Mouse (Mus musculus): ENCODE data around the gene Cdkn2d. TPM values are rescaled to one million over a fixed set of nuclear protein-coding genes. Genes with fewer than 3 reads are reported as not detected.
"Not testable (repeated sequence)": the region's sequence is repeated elsewhere in the genome, so short reads cannot be mapped to it uniquely, and the experiment has no call there.

The Cdkn2d gene
- total RNA-seq, 2 experiments from 2014 or later: 53.7 to 54.4 TPM

DNA sequence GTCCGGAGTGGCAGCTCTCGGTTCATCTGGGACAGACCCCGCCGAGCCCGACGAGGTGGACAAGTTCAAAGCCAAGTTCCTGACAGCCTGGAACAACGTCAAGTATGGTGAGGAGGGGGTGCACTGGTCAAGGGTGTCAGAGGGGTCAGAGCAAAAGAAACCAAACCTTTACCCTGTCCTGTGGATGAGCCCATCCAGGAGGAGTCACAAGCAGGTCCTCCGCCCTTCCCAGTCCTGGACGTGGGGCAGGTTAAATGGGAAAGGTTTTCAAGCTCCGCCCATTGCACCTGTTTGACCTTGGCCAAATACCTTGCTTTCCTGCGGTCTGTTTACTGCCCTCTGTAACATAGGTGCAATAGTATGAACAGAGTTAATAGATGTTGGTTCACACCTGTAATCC, 25.6 kb downstream of the Cdkn2d start:
- Histone ChIP-seq H3K4me3 (peak overlapping the region; percentile 98), H3K27ac (peak overlapping the region; percentile 90)
- no peak for DNase-seq (ENCODE audit: low spot score in 2 of 2)
- TF ChIP-seq CTCF (conservative IDR thresholded peaks at IDR 0.05): no peak

DNA sequence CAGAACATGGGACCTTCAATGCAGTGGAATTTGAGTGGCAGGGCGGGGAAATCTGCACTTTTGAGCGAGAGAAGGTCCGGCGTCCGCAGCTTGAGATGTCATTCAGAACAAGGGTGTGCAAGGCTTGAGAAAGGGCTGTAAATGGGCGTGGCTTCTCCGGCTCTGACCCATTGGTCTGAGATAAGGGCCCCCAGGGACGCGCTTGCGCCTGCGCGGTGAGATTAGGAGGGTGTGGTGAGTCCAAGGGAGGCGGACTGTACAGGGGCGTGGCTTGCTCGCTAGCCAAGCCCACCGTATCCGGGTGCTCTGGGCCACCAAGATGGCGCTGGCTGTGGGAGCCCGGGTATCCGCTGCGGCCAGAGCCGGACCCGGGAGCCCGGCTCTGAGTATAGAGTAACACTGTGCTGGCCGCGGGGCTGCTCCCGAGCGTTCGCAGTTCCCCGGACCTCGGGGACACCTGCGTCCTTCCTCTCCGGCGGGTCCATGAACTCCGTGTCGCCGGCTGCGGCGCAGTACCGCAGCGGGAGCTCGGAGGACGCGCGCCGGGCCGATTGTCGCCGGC, 26.1 kb downstream of the Cdkn2d start, which contains the start of gene Atg4d:
Atg4d (plus strand) TSS at position 294 of the 562 bp plus-strand sequence.
- H3K4me3 ChIP-seq: peak within 1 kb of the TSS; percentile 98
- DNase-seq (ENCODE audit: low spot score in 2 of 2): peak; percentile 96 to 98
- TF ChIP-seq CTCF (conservative IDR thresholded peaks at IDR 0.05): no peak
- H3K27ac ChIP-seq: peak within 1 kb of the TSS; percentile 90

DNA sequence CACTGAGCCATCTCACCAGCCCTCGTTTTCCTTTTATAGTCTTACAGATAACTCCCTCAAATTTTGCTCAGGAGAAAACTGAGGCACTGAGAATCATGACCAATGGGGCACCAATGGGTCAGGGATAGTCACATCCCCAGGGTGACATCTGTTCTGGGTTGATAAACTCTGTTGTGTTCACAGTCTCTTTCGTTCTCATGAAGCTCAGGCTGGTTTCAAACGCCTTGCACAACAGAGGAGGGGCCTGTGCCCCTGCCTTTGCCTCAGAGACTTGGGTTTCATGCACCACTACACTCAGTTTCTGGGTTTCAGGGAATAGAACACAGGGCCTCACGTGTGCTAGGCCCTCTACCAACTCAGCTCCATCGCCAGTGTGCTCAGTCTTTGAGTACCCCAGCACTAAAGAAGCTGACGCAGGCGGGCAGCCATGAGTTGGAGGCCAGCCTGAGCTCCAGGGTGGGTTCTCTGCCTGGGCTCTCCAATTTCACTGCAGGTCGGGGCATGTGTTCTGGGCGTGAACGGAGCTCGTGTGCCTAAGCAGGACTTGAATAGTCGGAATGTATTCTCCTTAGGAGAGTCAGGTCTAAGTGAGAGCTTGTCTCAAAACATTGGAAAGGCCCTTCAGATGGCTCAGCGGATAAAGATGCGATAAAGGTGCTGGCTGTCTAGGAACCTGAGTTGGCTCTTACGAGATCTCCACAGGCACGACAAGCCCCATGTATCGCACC, 26.8 kb downstream of the Cdkn2d start:
- TF ChIP-seq CTCF (conservative IDR thresholded peaks at IDR 0.05): no peak
- no peak for DNase-seq (ENCODE audit: low spot score in 2 of 2)
- peak overlapping the region; percentile 90 for H3K27ac ChIP-seq
- H3K4me3 ChIP-seq: peak overlapping the region; percentile 98

DNA sequence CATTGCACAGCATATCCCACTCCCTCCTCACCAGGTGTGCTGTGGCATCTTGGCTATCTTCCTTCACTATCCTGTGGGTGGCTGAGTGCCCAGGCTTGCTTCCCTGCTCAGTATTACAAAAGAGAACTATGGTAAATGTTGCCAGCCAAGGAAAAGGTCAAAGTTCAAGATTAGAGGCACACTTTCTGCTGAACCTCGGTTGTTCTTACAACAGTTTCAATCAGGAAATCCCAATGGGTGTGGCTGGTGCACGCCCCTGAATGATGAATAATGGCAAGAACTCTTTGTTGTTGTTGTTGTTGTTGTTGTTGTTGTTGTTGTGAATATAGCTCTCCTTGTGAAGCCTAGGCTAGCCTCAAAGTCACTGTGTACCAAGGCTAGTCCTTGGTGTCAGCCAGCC, 29.4 kb downstream of the Cdkn2d start:
- H3K27ac ChIP-seq: no peak overlapping the region
- no peak overlapping the region for H3K4me3 ChIP-seq
- no peak for TF ChIP-seq CTCF (conservative IDR thresholded peaks at IDR 0.05)
- no peak for DNase-seq (ENCODE audit: low spot score in 2 of 2)

- Histone ChIP-seq H3K4me3 (no peak overlapping the region), H3K27ac (no peak overlapping the region)
- no peak for DNase-seq (ENCODE audit: low spot score in 2 of 2)
- no peak for TF ChIP-seq CTCF (conservative IDR thresholded peaks at IDR 0.05)
These were observed 30.6 kb downstream of the Cdkn2d start for GRCm38 (mm10) chr9:21260491-21261040.

DNA sequence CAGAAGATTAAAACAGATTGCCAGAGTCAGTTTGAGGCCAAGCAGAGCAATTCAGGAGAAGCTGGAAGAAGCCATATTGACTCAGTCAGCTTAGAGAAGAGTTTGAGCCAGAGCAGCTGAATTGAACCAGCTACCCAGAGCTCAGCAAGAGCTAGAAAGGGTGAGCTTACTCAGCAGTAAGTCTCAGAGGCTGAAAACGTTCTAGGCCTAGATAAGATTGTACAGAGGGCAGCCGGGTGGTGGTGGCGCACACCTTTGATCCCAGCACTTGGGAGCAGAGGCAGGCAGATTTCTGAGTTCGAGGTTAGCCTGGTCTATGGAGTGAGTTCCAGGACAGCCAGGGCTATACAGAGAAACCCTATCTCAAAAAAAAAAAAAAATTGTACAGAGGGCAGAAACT, 34.9 kb downstream of the Cdkn2d start:
- H3K27ac ChIP-seq; H3K4me3 ChIP-seq; DNase-seq (ENCODE audit: low spot score in 2 of 2): not testable (repeated sequence)

DNA sequence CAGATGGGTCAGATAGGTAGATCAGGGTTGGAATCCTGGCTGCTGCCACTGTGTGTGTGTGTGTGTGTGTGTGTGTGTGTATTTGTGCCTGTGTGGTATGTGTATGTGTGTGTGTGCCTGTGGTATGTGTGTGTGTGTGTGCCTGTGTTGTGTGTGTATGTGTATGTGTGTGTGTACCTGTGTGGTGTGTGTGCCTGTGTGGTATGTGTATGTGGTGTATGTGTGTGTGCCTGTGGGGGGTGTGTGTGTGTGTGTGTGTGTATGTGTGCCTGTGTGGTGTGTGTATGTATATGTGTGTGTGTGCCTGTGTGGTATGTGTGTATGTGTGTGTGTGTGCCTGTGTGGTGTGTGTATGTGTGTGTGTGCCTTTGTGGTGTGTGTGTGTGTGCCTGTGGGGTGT, 36.5 kb downstream of the Cdkn2d start:
- Histone ChIP-seq H3K4me3 (no peak overlapping the region), H3K27ac (no peak overlapping the region)
- no peak for DNase-seq (ENCODE audit: low spot score in 2 of 2)
- TF ChIP-seq CTCF (conservative IDR thresholded peaks at IDR 0.05): no peak

GRCm38 (mm10) chr9:21251116-21251735, 40.0 kb downstream of the Cdkn2d start:
- H3K4me3 ChIP-seq: no peak overlapping the region
- no peak overlapping the region for H3K27ac ChIP-seq
- no peak for TF ChIP-seq CTCF (conservative IDR thresholded peaks at IDR 0.05)
- DNase-seq (ENCODE audit: low spot score in 2 of 2): no peak

DNA sequence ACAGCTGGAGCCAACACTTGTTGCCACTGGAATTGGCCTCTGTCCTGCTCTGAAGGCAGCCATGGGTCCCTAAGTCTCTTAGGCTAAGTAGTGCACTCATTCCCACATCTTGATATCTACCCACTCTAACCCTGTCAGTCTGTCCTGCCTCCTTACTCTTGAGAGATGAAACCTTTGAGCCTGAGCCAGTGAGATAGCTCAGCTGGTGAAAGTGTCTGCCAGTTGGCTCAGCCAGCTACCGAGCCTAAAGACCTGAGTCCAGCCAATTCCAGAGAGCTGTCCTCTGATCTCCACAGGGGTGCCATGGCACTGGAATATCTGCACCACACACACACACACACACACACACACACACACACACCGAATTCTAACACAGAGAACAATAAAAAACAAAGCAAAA, 40.7 kb downstream of the Cdkn2d start:
- no peak for TF ChIP-seq CTCF (conservative IDR thresholded peaks at IDR 0.05)
- DNase-seq (ENCODE audit: low spot score in 2 of 2): no peak
- H3K27ac ChIP-seq: peak overlapping the region; percentile 28; the same call in 1 of the 2 replicates
- H3K4me3 ChIP-seq: no peak overlapping the region

- Histone ChIP-seq H3K27ac (peak overlapping the region; percentile 82), H3K4me3 (no peak overlapping the region)
- no peak for DNase-seq (ENCODE audit: low spot score in 2 of 2)
- no peak for TF ChIP-seq CTCF (conservative IDR thresholded peaks at IDR 0.05)
These were observed 41.3 kb downstream of the Cdkn2d start for GRCm38 (mm10) chr9:21249629-21250508.

- no peak for TF ChIP-seq CTCF (conservative IDR thresholded peaks at IDR 0.05)
- peak within 1 kb of the TSS; percentile 27; the same call in 1 of the 2 replicates for H3K4me3 ChIP-seq
- peak in 1 of 2 experiments; percentile 25 for DNase-seq (ENCODE audit: low spot score in 2 of 2)
- peak within 1 kb of the TSS; percentile 82 for H3K27ac ChIP-seq
These were observed 42.9 kb downstream of the Cdkn2d start, which contains the start of gene S1pr5 for GRCm38 (mm10) chr9:21248326-21248725. Gene S1pr5, minus strand, starts transcription at chr9:21248443.

DNA sequence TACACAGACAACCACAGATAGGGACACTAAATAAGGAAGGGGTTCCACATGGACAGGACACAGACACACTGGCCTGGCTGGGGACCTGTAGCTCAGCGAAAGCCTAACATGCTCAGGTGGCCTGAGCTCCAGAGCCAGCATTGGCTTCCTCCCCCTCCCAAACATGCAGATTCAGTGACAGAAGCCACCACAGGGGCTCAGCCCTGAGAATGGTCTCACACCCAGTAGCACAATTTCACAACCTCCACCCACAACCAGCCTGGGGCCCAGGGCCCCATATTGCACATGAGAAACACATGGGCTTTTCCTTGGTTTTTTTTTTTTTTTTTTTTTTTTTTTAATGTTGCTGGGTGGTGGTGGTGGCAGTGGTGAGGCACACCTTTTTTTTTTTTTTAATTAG, 44.9 kb downstream of the Cdkn2d start:
- no peak for DNase-seq (ENCODE audit: low spot score in 2 of 2)
- no peak for TF ChIP-seq CTCF (conservative IDR thresholded peaks at IDR 0.05)
- Histone ChIP-seq H3K4me3 (no peak overlapping the region), H3K27ac (no peak overlapping the region)

Data from layer of hippocampus, adult 2 months (tissue).